Mouse (Mus musculus): Measurements from ENCODE around the gene Hils1. TPM values are rescaled to one million over a fixed set of nuclear protein-coding genes. Genes with fewer than 3 reads are reported as not detected.

The Hils1 gene
- polyA plus RNA-seq, 1 experiment from 2014 or later, result 0.15 TPM

DNA sequence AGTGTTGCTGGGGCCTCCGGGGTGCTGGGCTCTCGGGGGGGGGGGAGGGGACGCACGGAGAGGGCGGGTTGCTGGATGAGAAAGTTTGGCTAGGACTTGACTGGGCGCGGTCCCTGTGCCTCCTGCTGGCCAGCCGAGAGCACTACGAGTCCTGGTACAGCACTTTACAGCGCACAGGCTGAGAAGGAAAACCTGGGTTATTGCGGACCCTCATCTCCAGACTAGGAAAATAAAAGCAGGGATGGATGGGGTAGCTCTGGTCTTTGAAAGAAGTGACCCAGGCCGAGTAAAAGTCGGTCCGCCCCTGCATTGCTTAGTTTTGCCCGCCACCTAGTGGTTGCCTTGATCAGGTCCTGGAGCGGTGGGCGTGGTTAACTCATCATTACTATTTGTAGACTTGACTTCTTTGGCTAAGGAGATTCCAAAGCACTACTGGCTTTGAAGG, 30.5 kb upstream of the Hils1 start:
- peak overlapping the region; percentile 57 for H3K4me3 ChIP-seq
- H3K27me3 ChIP-seq, result peaks cover 65% of the 10 kb centered on the region
- peak overlapping the region; percentile 80 for H3K27ac ChIP-seq
- peaks cover 38% of the 10 kb centered on the region for H3K4me1 ChIP-seq (replicated peaks)
- H3K9ac ChIP-seq, result peak overlapping the region; percentile 60
- H3K9me3 ChIP-seq (replicated peaks), result no peaks in the 10 kb centered on the region
- peak; percentile 51 for ATAC-seq (replicated peaks; ENCODE audit: insufficient number of reproducible peaks, insufficient read depth, low FRiP score, low read depth)
- no peaks in the 10 kb centered on the region for H3K36me3 ChIP-seq
- peak overlapping the region; percentile 81 for H3K4me2 ChIP-seq
- WGBS, result 0% methylated on average over 14 of the region's 17 CpGs

DNA sequence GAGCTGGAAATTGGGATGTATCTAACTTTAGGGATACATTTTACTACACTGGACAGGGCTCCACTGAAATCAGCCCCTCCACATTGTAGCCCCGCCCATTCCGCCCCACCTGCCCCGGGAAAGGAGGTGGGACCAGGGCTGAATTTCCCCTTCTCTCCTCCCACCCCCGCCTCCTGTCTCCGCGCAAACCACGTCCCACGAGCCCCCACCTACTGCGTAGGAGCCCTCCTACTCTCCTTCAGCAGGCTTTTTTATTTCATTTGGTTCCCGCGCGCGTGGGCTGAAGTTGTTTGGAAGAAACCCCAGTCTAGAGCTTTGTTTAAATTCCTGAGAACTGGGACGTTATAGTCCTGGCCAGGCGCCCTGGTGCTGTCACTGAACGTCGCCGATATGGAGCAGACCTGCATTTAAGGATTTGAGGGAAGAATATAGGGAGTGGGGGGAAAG, 30.0 kb upstream of the Hils1 start:
- Histone ChIP-seq H3K4me1 (replicated peaks) (peaks cover 38% of the 10 kb centered on the region), H3K27me3 (peaks cover 68% of the 10 kb centered on the region)
- 1% methylated on average over 18 of the region's 18 CpGs for WGBS

GRCm38 (mm10) chr11:94937787-94938186, 29.6 kb upstream of the Hils1 start:
- WGBS, result 4% methylated on average over 15 of the region's 15 CpGs
- ATAC-seq (replicated peaks; ENCODE audit: insufficient number of reproducible peaks, insufficient read depth, low FRiP score, low read depth), result no peak
- H3K27ac ChIP-seq, result peak overlapping the region; percentile 80

More for the DNA sequence above, 30.0 kb upstream of the Hils1 start:
- H3K27ac ChIP-seq, result peak overlapping the region; percentile 80
- H3K4me3 ChIP-seq, result peak overlapping the region; percentile 57
- no peaks in the 10 kb centered on the region for H3K9me3 ChIP-seq (replicated peaks)
- ATAC-seq (replicated peaks; ENCODE audit: insufficient number of reproducible peaks, insufficient read depth, low FRiP score, low read depth), result peak; percentile 29; the same call in 1 of the 2 replicates
- H3K4me2 ChIP-seq, result peak overlapping the region; percentile 81
- no peaks in the 10 kb centered on the region for H3K36me3 ChIP-seq
- peak overlapping the region; percentile 58 for H3K9ac ChIP-seq

GRCm38 (mm10) chr11:94938296-94938695, 29.1 kb upstream of the Hils1 start:
- Histone ChIP-seq H3K4me3 (peak overlapping the region; percentile 57), H3K9me3 (replicated peaks) (no peaks in the 10 kb centered on the region), H3K27me3 (peaks cover 70% of the 10 kb centered on the region), H3K4me1 (replicated peaks) (peaks cover 44% of the 10 kb centered on the region), H3K36me3 (no peaks in the 10 kb centered on the region), H3K4me2 (peak overlapping the region; percentile 81), H3K27ac (peak overlapping the region; percentile 80), H3K9ac (0 out of 2 replicates have a peak overlapping the region, but pooled peaks have one; percentile 58)
- no peak for ATAC-seq (replicated peaks; ENCODE audit: insufficient number of reproducible peaks, insufficient read depth, low FRiP score, low read depth)
- 23% methylated on average over 9 of the region's 9 CpGs for WGBS

More at GRCm38 (mm10) chr11:94937787-94938186, 29.6 kb upstream of the Hils1 start:
- Histone ChIP-seq H3K9me3 (replicated peaks) (no peaks in the 10 kb centered on the region), H3K4me1 (replicated peaks) (peaks cover 42% of the 10 kb centered on the region), H3K36me3 (no peaks in the 10 kb centered on the region), H3K9ac (peak overlapping the region; percentile 58), H3K27me3 (peaks cover 73% of the 10 kb centered on the region), H3K4me2 (peak overlapping the region; percentile 81), H3K4me3 (peak overlapping the region; percentile 57)

GRCm38 (mm10) chr11:94939280-94939679, 28.1 kb upstream of the Hils1 start:
- Histone ChIP-seq H3K9ac (peak overlapping the region; percentile 33), H3K36me3 (no peaks in the 10 kb centered on the region), H3K27ac (peak overlapping the region; percentile 80), H3K4me2 (peak overlapping the region; percentile 81), H3K9me3 (replicated peaks) (no peaks in the 10 kb centered on the region), H3K4me1 (replicated peaks) (peaks cover 36% of the 10 kb centered on the region), H3K27me3 (peaks cover 68% of the 10 kb centered on the region), H3K4me3 (peak overlapping the region; percentile 57)
- ATAC-seq (replicated peaks; ENCODE audit: insufficient number of reproducible peaks, insufficient read depth, low FRiP score, low read depth), result no peak
- WGBS, result 13% methylated on average over 4 of the region's 4 CpGs

DNA sequence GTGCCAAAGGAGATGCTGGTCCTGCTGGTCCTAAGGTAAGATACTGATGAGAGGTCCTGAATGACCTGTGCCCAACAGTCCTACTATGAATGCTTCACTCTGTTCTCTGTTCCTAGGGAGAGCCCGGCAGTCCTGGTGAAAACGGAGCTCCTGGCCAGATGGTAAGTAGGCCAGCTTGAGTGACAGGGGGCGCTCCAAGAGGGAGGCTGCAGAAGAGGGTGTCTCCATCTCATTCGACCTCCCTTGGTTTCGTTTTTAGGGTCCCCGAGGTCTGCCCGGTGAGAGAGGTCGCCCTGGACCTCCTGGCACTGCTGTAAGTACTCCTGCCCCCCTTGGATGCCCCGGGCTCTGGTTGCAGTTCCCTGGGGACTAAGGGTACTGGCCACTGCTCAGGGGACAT, 26.3 kb upstream of the Hils1 start:
- Histone ChIP-seq H3K4me2 (peak overlapping the region; percentile 14; the same call in 1 of the 2 replicates), H3K27me3 (peaks cover 58% of the 10 kb centered on the region)

DNA sequence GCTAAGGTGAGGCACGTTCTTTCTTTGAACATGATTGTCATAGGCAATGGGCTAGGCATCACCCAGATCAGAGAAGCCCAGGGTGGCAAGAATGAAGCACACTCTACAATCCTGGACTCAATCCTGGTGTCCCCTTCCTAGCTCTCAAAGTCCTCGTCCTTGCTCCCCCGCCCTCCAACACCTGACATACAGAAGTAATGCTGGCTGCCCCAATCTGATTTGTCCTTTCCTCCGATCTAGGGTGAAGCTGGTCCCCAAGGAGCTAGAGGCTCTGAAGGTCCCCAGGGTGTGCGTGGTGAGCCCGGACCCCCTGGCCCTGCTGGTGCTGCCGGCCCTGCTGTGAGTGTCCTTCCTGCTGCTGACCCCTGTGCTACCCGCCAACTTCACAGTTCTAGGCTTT, 25.6 kb upstream of the Hils1 start:
- Histone ChIP-seq H3K36me3 (no peaks in the 10 kb centered on the region), H3K9ac (no peak overlapping the region), H3K9me3 (replicated peaks) (no peaks in the 10 kb centered on the region), H3K27me3 (peaks cover 55% of the 10 kb centered on the region), H3K4me3 (no peak overlapping the region), H3K4me2 (peak overlapping the region; percentile 14; the same call in 1 of the 2 replicates), H3K4me1 (replicated peaks) (peaks cover 29% of the 10 kb centered on the region), H3K27ac (peak overlapping the region; percentile 80)
- ATAC-seq (replicated peaks; ENCODE audit: insufficient number of reproducible peaks, insufficient read depth, low FRiP score, low read depth), result no peak
- WGBS, result 76% methylated on average over 8 of the region's 8 CpGs

More for the DNA sequence above, 26.3 kb upstream of the Hils1 start:
- H3K4me1 ChIP-seq (replicated peaks), result peaks cover 33% of the 10 kb centered on the region
- no peak overlapping the region for H3K4me3 ChIP-seq
- H3K36me3 ChIP-seq, result no peaks in the 10 kb centered on the region
- peak overlapping the region; percentile 80 for H3K27ac ChIP-seq
- 35% methylated on average over 9 of the region's 9 CpGs for WGBS
- no peak overlapping the region for H3K9ac ChIP-seq
- H3K9me3 ChIP-seq (replicated peaks), result no peaks in the 10 kb centered on the region
- no peak for ATAC-seq (replicated peaks; ENCODE audit: insufficient number of reproducible peaks, insufficient read depth, low FRiP score, low read depth)

DNA sequence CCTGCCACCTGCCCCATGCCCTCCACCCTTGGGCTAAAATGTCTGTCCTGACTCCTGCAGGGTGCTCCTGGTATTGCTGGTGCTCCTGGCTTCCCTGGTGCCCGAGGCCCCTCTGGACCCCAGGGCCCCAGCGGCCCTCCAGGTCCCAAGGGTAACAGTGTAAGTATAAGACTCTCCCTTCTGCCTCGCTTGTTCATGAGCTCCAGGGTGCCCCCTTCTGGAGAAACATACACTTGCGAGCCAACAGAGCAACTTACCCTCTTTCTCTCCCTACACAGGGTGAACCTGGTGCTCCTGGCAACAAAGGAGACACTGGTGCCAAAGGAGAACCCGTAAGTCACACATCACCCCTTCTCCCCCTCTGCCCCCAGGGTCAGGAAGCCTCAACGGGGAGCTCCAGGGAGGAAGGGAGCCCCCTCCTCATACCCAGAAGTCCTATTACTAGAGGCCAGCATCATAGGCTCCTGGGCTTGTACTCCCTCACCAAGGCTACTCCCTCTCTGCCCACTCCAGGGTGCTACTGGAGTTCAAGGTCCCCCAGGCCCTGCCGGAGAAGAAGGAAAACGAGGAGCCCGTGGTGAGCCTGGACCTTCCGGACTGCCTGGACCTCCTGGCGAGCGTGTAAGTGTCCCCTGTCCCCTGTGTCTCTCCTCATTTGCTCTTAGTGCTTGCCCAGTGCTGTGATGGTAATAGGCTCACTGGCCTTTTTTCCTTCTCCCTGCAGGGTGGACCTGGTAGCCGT, 24.9 kb upstream of the Hils1 start:
- 37% methylated on average over 13 of the region's 13 CpGs for WGBS
- Histone ChIP-seq H3K4me3 (no peak overlapping the region), H3K36me3 (no peaks in the 10 kb centered on the region), H3K9ac (0 out of 2 replicates have a peak overlapping the region, but pooled peaks have one; percentile 15), H3K4me2 (no peak overlapping the region), H3K4me1 (replicated peaks) (peaks cover 23% of the 10 kb centered on the region), H3K27ac (peak overlapping the region; percentile 80), H3K9me3 (replicated peaks) (no peaks in the 10 kb centered on the region), H3K27me3 (peaks cover 62% of the 10 kb centered on the region)
- ATAC-seq (replicated peaks; ENCODE audit: insufficient number of reproducible peaks, insufficient read depth, low FRiP score, low read depth), result no peak

DNA sequence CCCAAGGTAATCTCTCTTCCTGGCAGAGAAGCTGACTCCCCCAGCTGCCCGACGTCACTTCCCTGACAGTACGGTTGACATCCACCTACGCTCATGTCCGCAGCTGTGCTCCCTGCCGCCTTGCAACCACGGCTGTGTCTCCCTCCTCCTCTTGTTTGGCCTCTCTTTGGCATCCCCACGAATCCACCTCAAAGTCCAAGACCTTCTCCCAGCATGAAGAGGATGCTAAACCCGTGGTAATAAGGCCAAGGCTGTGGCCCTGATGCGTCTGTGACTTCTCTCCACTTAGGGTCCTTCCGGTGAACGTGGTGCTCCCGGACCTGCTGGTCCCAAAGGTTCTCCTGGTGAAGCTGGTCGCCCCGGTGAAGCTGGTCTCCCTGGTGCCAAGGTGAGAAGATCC, 24.3 kb upstream of the Hils1 start:
- H3K9ac ChIP-seq, result no peak overlapping the region
- WGBS, result 70% methylated on average over 15 of the region's 15 CpGs
- H3K4me2 ChIP-seq, result no peak overlapping the region
- peaks cover 58% of the 10 kb centered on the region for H3K27me3 ChIP-seq
- no peaks in the 10 kb centered on the region for H3K9me3 ChIP-seq (replicated peaks)
- H3K36me3 ChIP-seq, result no peaks in the 10 kb centered on the region
- no peak for ATAC-seq (replicated peaks; ENCODE audit: insufficient number of reproducible peaks, insufficient read depth, low FRiP score, low read depth)
- H3K4me1 ChIP-seq (replicated peaks), result peaks cover 18% of the 10 kb centered on the region; the same call in 1 of the 2 replicates
- H3K27ac ChIP-seq, result peak overlapping the region; percentile 80
- H3K4me3 ChIP-seq, result no peak overlapping the region

GRCm38 (mm10) chr11:94944295-94944694, 23.1 kb upstream of the Hils1 start:
- H3K9me3 ChIP-seq (replicated peaks), result no peaks in the 10 kb centered on the region
- H3K4me3 ChIP-seq, result no peak overlapping the region
- H3K27me3 ChIP-seq, result peaks cover 48% of the 10 kb centered on the region
- H3K36me3 ChIP-seq, result 0 out of 2 replicates have a peak, but pooled peaks cover under 1% of the 10 kb centered on the region
- H3K9ac ChIP-seq, result no peak overlapping the region
- 29% methylated on average over 8 of the region's 8 CpGs for WGBS
- no peak overlapping the region for H3K4me2 ChIP-seq
- H3K4me1 ChIP-seq (replicated peaks), result peaks cover 12% of the 10 kb centered on the region; the same call in 1 of the 2 replicates
- H3K27ac ChIP-seq, result peak overlapping the region; percentile 80
- no peak for ATAC-seq (replicated peaks; ENCODE audit: insufficient number of reproducible peaks, insufficient read depth, low FRiP score, low read depth)

- Histone ChIP-seq H3K4me3 (no peak overlapping the region), H3K4me2 (no peak overlapping the region), H3K9ac (no peak overlapping the region), H3K36me3 (0 out of 2 replicates have a peak, but pooled peaks cover 3% of the 10 kb centered on the region), H3K9me3 (replicated peaks) (no peaks in the 10 kb centered on the region), H3K27ac (peak overlapping the region; percentile 80), H3K4me1 (replicated peaks) (0 out of 2 replicates have a peak, but pooled peaks cover 10% of the 10 kb centered on the region), H3K27me3 (peaks cover 39% of the 10 kb centered on the region)
- ATAC-seq (replicated peaks; ENCODE audit: insufficient number of reproducible peaks, insufficient read depth, low FRiP score, low read depth), result no peak
- WGBS, result 78% methylated on average over 12 of the region's 12 CpGs
Observed at GRCm38 (mm10) chr11:94945236-94945635, 22.2 kb upstream of the Hils1 start.

All from heart, embryonic 15.5 days (tissue).